Mouse (Mus musculus): ENCODE data around the gene Olfr195. TPM values are rescaled to one million over a fixed set of nuclear protein-coding genes. Genes with fewer than 3 reads are reported as not detected.
"Not testable (repeated sequence)": the region's sequence is repeated elsewhere in the genome, so short reads cannot be mapped to it uniquely, and the experiment has no call there.

Gene Olfr195
- not detected for total RNA-seq (2021)
- long read RNA-seq, experiment 1 = 0 reads
- long read RNA-seq, experiment 2 = 0 reads

- DNase-seq = no peak
- intact Hi-C loops (cut with DNase I) = no loop called here
These were observed at the start of gene Olfr195 for GRCm38 (mm10) chr16:59146746-59147145. Gene Olfr195, plus strand, starts transcription at chr16:59147046.

- intact Hi-C loops (cut with DNase I) = no loop called here
- DNase-seq = no peak
These were observed 41.5 kb upstream of the Olfr195 start for GRCm38 (mm10) chr16:59105312-59105711.

- DNase-seq; intact Hi-C loops (cut with DNase I): not testable (repeated sequence)
These were observed 38.3 kb upstream of the Olfr195 start for GRCm38 (mm10) chr16:59108522-59108921.

- intact Hi-C loops (cut with DNase I) = no loop called here
- no peak for DNase-seq
These were observed 35.1 kb upstream of the Olfr195 start, which contains the start of gene Olfr193 for GRCm38 (mm10) chr16:59111781-59112180. Gene Olfr193, minus strand, starts transcription at chr16:59111881.

GRCm38 (mm10) chr16:59120969-59121368 lies 25.9 kb upstream of the Olfr195 start, which contains the start of gene Olfr194:
Gene Olfr194, minus strand, starts transcription at chr16:59121069.
- DNase-seq = no peak
- intact Hi-C loops (cut with DNase I) = no loop called here

GRCm38 (mm10) chr16:59130740-59131139 lies 16.1 kb upstream of the Olfr195 start:
- DNase-seq = no peak
- intact Hi-C loops (cut with DNase I) = no loop called here

- DNase-seq = no peak
- intact Hi-C loops (cut with DNase I) = no loop called here
These were observed 5.7 kb upstream of the Olfr195 start for GRCm38 (mm10) chr16:59141105-59141504.

GRCm38 (mm10) chr16:59151996-59152395 lies 5.2 kb downstream of the Olfr195 start:
- intact Hi-C loops (cut with DNase I) = no loop called here
- no peak for DNase-seq

GRCm38 (mm10) chr16:59170354-59170753 lies 23.5 kb downstream of the Olfr195 start, which contains the start of gene Olfr196:
Gene Olfr196, minus strand, starts transcription at chr16:59170454.
- intact Hi-C loops (cut with DNase I) = no loop called here
- DNase-seq = no peak

Other genes starting within 250 kb of the Olfr195 start
- not detected for gene Olfr181, start 218.3 kb upstream of the Olfr195 start, total RNA-seq (2021)
- not detected for gene Olfr180, start 217.7 kb upstream of the Olfr195 start, total RNA-seq (2021)
- not detected for gene Olfr183, start 151.7 kb upstream of the Olfr195 start, total RNA-seq (2021)
- not detected for gene Olfr186, start 116.8 kb upstream of the Olfr195 start, total RNA-seq (2021)
- gene Olfr187, start 107.3 kb upstream of the Olfr195 start, total RNA-seq (2021) = not detected
- not detected for gene Olfr190, start 69.0 kb upstream of the Olfr195 start, total RNA-seq (2021)
- not detected for gene Olfr191, start 57.2 kb upstream of the Olfr195 start, total RNA-seq (2021)
- not detected for gene Olfr193, start 35.2 kb upstream of the Olfr195 start, total RNA-seq (2021)
- gene Olfr194, start 26.0 kb upstream of the Olfr195 start, total RNA-seq (2021) = not detected
- gene Olfr196, start 23.4 kb downstream of the Olfr195 start, total RNA-seq (2021) = not detected
- not detected for gene Olfr198, start 56.5 kb downstream of the Olfr195 start, total RNA-seq (2021)
- not detected for gene Olfr199, start 72.7 kb downstream of the Olfr195 start, total RNA-seq (2021)
- not detected for gene Olfr201, start 125.6 kb downstream of the Olfr195 start, total RNA-seq (2021)
- not detected for gene Olfr202, start 139.7 kb downstream of the Olfr195 start, total RNA-seq (2021)
- not detected for gene Olfr203, start 151.8 kb downstream of the Olfr195 start, total RNA-seq (2021)
- gene Olfr204, start 171.2 kb downstream of the Olfr195 start, total RNA-seq (2021) = not detected
- gene Olfr205, start 184.1 kb downstream of the Olfr195 start, total RNA-seq (2021) = not detected
- gene Olfr206, start 202.2 kb downstream of the Olfr195 start, total RNA-seq (2021) = not detected
- gene Olfr209, start 216.9 kb downstream of the Olfr195 start, total RNA-seq (2021) = not detected